Mouse (Mus musculus) cerebellum, adult 2 months (tissue): ENCODE measurements around the gene Shb.

ENCODE experiments used
- CTCF ChIP-seq: fragments of 200-500 bp; IDR thresholded peaks from 2 replicates; pipeline ENCODE4 v1.5.1; 2011; ENCODE audit warnings: low read depth, mild to moderate bottlenecking, control low read depth, low read length, moderate library complexity, borderline replicate concordance; ENCODE audit not compliant: insufficient read depth
- POLR2A ChIP-seq: fragments of 200-500 bp; IDR thresholded peaks from 2 replicates; pipeline ENCODE4 v1.6.1; 2011; ENCODE audit warnings: low read length, control low read depth, borderline replicate concordance; ENCODE audit not compliant: insufficient read depth

GRCm38 (mm10) chr4:45431806-45432205 lies 100.5 kb downstream of the Shb start:
- TF ChIP-seq POLR2A (no peak), CTCF (no peak)
